15 mouse cellular contexts compared by ENCODE assay signal in the genomic region with DNA sequence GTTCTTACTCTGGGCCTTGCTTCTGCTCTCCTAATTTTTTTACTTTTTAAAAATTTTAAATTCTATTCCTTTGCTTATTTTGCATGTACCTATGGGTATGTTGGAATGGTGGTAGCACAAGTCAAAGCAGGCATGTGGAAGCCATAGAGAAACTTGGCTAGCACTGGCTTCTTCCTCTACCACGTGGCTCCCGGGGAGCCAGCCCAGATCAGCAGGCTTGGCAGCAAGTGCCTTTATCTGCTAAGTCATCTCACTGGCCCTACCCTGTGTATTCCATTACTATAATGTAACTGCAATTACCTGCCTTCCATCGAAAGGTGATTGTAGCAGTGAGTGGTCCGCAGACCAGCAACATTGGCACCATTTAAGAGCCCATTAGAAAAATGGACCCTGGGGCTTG.
"Had no signal": no experiment of that assay in that cellular context is flagged by ENCODE, and none has a peak within 500 bp of the region (broad histone marks: within the 10 kb centered on the region; RNA-seq: fewer than 3 reads in every experiment).

No protein-coding gene starts in this region.

- H3K27me3 ChIP-seq: limb, embryonic 13.5 days; megakaryocyte, embryonic 14.5 days; midbrain, embryonic 15.5 days; neural tube, embryonic 13.5 days; stomach, embryonic 15.5 days had no signal

- H3K9me3 ChIP-seq: midbrain, embryonic 15.5 days; stomach, embryonic 15.5 days had no signal

- ATAC-seq: midbrain, embryonic 15.5 days had no signal

- H3K4me2 ChIP-seq: limb, embryonic 13.5 days; liver, embryonic 11.5 days; lung, embryonic 14.5 days; midbrain, embryonic 11.5 days; midbrain, embryonic 15.5 days; neural tube, embryonic 13.5 days; stomach, embryonic 15.5 days had no signal

- H3K4me3 ChIP-seq: limb, embryonic 13.5 days; megakaryocyte, embryonic 14.5 days; midbrain, embryonic 15.5 days; neural tube, embryonic 13.5 days; stomach, embryonic 15.5 days had no signal

- DNase-seq: left cerebral cortex, postnatal 4 days; lung, embryonic 14.5 days; lung, postnatal 10 days; lung, postnatal 4 days; retina, postnatal 1 day; right cerebral cortex, postnatal 4 days; thymus, adult 2 months; thymus, postnatal 25 days had no signal

- H3K9ac ChIP-seq: limb, embryonic 13.5 days; lung, embryonic 14.5 days; midbrain, embryonic 15.5 days; neural tube, embryonic 13.5 days; stomach, embryonic 15.5 days had no signal

- H3K4me1 ChIP-seq: limb, embryonic 13.5 days; megakaryocyte, embryonic 14.5 days; midbrain, embryonic 15.5 days; neural tube, embryonic 13.5 days; stomach, embryonic 15.5 days had no signal

- H3K36me3 ChIP-seq: limb, embryonic 13.5 days; midbrain, embryonic 15.5 days; neural tube, embryonic 13.5 days; stomach, embryonic 15.5 days had no signal

- H3K27ac ChIP-seq: limb, embryonic 13.5 days; midbrain, embryonic 15.5 days; neural tube, embryonic 13.5 days; stomach, embryonic 15.5 days had no signal
